Mouse (Mus musculus) stomach, embryonic 14.5 days (tissue): Measurements from ENCODE around the gene Dgkg. TPM values are rescaled to one million over a fixed set of nuclear protein-coding genes. Genes with fewer than 3 reads are reported as not detected.

ENCODE experiments used
- ATAC-seq: fragments of 200-750 bp; cut with Nextera tagmentation; 2 replicates; pipeline ENCODE4 v1.8.0; 2017; ENCODE audit warnings: low read depth, moderate TSS enrichment; ENCODE audit not compliant: insufficient number of reproducible peaks, insufficient read depth, low FRiP score
- H3K27ac ChIP-seq: fragments of 300-500 bp; sonication (generic); 2 replicates; pipeline ENCODE4 v1.5.1; 2014; ENCODE audit warnings: mild to moderate bottlenecking, low read length, moderate library complexity, mixed read lengths
- H3K27me3 ChIP-seq: fragments of 300-500 bp; sonication (generic); 2 replicates; pipeline ENCODE4 v1.6.1; 2014; ENCODE audit warnings: low read length, control low read depth, mixed read lengths; ENCODE audit not compliant: control insufficient read depth, insufficient read depth
- H3K36me3 ChIP-seq: fragments of 300-500 bp; sonication (generic); 2 replicates; pipeline ENCODE4 v1.6.1; 2014; ENCODE audit warnings: mild to moderate bottlenecking, control low read depth, low read length, moderate library complexity, mixed read lengths; ENCODE audit not compliant: control insufficient read depth, insufficient read depth
- H3K4me1 ChIP-seq: fragments of 300-500 bp; sonication (generic); 2 replicates; pipeline ENCODE4 v1.6.1; 2014; ENCODE audit warnings: low read length, control low read depth, mixed read lengths; ENCODE audit not compliant: control insufficient read depth, insufficient read depth
- H3K4me2 ChIP-seq: fragments of 300-500 bp; sonication (generic); replicated peaks from 2 replicates; pipeline ENCODE4 v1.6.1; 2014; ENCODE audit warnings: low read depth, low read length, control low read depth
- H3K4me3 ChIP-seq: fragments of 300-500 bp; sonication (generic); 2 replicates; pipeline ENCODE4 v1.5.1; 2014; ENCODE audit warnings: low read depth, low read length, control low read depth
- H3K9ac ChIP-seq: fragments of 300-500 bp; sonication (generic); replicated peaks from 2 replicates; pipeline ENCODE4 v1.6.1; 2014; ENCODE audit warnings: low read depth, mild to moderate bottlenecking, control low read depth, low read length, moderate library complexity, mixed read lengths
- H3K9me3 ChIP-seq: fragments of 300-500 bp; sonication (generic); 2 replicates; pipeline ENCODE4 v1.6.1; 2016; ENCODE audit warnings: low read depth, low read length, control low read depth; ENCODE audit not compliant: control insufficient read depth
- WGBS: fragments of 180-500 bp; shearing (Covaris S2); extraction: QIAGEN DNeasy Blood & Tissue Kit; methylation state at CpG from one replicate; pipeline ENCODE4 v1.1.7; 2014; 5-methylcytosine and 5-hydroxymethylcytosine counted together
- polyA plus RNA-seq: library from polyadenylated mRNA; unstranded; fragments of >200 nt; fragmentation: Nextera tagmentation; extraction: Ambion mirVana; gene quantifications from 2 replicates; pipeline ENCODE4 v1.2.1, GENCODE M21; 2014

The Dgkg gene
- polyA plus RNA-seq, 1 experiment from 2014 or later, result 1.8 TPM

GRCm38 (mm10) chr16:22641588-22641987, 15.4 kb downstream of the Dgkg start:
- 20% methylated on average over 9 of the region's 9 CpGs for WGBS
- ATAC-seq, result no peak
- Histone ChIP-seq H3K4me1 (no peaks in the 10 kb centered on the region), H3K9me3 (no peaks in the 10 kb centered on the region), H3K4me3 (no peak overlapping the region), H3K36me3 (no peaks in the 10 kb centered on the region), H3K27me3 (no peaks in the 10 kb centered on the region), H3K27ac (no peak overlapping the region), H3K4me2 (no peak overlapping the region), H3K9ac (no peak overlapping the region)

- H3K27me3 ChIP-seq, result no peaks in the 10 kb centered on the region
- H3K4me2 ChIP-seq, result no peak overlapping the region
- no peaks in the 10 kb centered on the region for H3K36me3 ChIP-seq
- no peak overlapping the region for H3K4me3 ChIP-seq
- no peak for ATAC-seq
- H3K4me1 ChIP-seq, result no peaks in the 10 kb centered on the region
- no peaks in the 10 kb centered on the region for H3K9me3 ChIP-seq
- 57% methylated on average over 3 of the region's 3 CpGs for WGBS
- no peak overlapping the region for H3K27ac ChIP-seq
- no peak overlapping the region for H3K9ac ChIP-seq
These were observed 19.7 kb downstream of the Dgkg start for GRCm38 (mm10) chr16:22637311-22637710.

- no peak for ATAC-seq
- Histone ChIP-seq H3K9ac (no peak overlapping the region), H3K4me2 (no peak overlapping the region), H3K27me3 (no peaks in the 10 kb centered on the region), H3K36me3 (no peaks in the 10 kb centered on the region), H3K9me3 (no peaks in the 10 kb centered on the region), H3K4me1 (no peaks in the 10 kb centered on the region), H3K4me3 (no peak overlapping the region), H3K27ac (no peak overlapping the region)
- WGBS, result 51% methylated on average over 8 of the region's 8 CpGs
These were observed 21.3 kb downstream of the Dgkg start for GRCm38 (mm10) chr16:22635706-22636105.

GRCm38 (mm10) chr16:22633063-22633462, 24.0 kb downstream of the Dgkg start:
- no peaks in the 10 kb centered on the region for H3K4me1 ChIP-seq
- no peak for ATAC-seq
- WGBS, result 84% methylated on average over 4 of the region's 4 CpGs

GRCm38 (mm10) chr16:22630351-22630750, 26.7 kb downstream of the Dgkg start:
- 90% methylated on average over 4 of the region's 4 CpGs for WGBS
- ATAC-seq, result no peak

More at GRCm38 (mm10) chr16:22633063-22633462, 24.0 kb downstream of the Dgkg start:
- H3K9ac ChIP-seq, result no peak overlapping the region
- H3K27ac ChIP-seq, result no peak overlapping the region
- H3K4me3 ChIP-seq, result no peak overlapping the region
- H3K4me2 ChIP-seq, result no peak overlapping the region
- no peaks in the 10 kb centered on the region for H3K36me3 ChIP-seq
- H3K9me3 ChIP-seq, result no peaks in the 10 kb centered on the region
- no peaks in the 10 kb centered on the region for H3K27me3 ChIP-seq

GRCm38 (mm10) chr16:22629900-22630299, 27.1 kb downstream of the Dgkg start:
- H3K4me1 ChIP-seq, result no peaks in the 10 kb centered on the region
- H3K27me3 ChIP-seq, result no peaks in the 10 kb centered on the region
- ATAC-seq, result no peak
- no peaks in the 10 kb centered on the region for H3K9me3 ChIP-seq
- 82% methylated on average over 4 of the region's 4 CpGs for WGBS
- H3K36me3 ChIP-seq, result no peaks in the 10 kb centered on the region
- H3K4me2 ChIP-seq, result no peak overlapping the region
- no peak overlapping the region for H3K9ac ChIP-seq
- H3K4me3 ChIP-seq, result no peak overlapping the region
- H3K27ac ChIP-seq, result no peak overlapping the region

More at GRCm38 (mm10) chr16:22630351-22630750, 26.7 kb downstream of the Dgkg start:
- H3K27ac ChIP-seq, result no peak overlapping the region
- no peaks in the 10 kb centered on the region for H3K4me1 ChIP-seq
- H3K9me3 ChIP-seq, result no peaks in the 10 kb centered on the region
- no peak overlapping the region for H3K4me2 ChIP-seq
- no peak overlapping the region for H3K4me3 ChIP-seq
- no peak overlapping the region for H3K9ac ChIP-seq
- no peaks in the 10 kb centered on the region for H3K36me3 ChIP-seq
- H3K27me3 ChIP-seq, result no peaks in the 10 kb centered on the region

GRCm38 (mm10) chr16:22625987-22626386, 31.0 kb downstream of the Dgkg start:
- 89% methylated on average over 5 of the region's 5 CpGs for WGBS
- no peak overlapping the region for H3K9ac ChIP-seq
- no peaks in the 10 kb centered on the region for H3K4me1 ChIP-seq
- H3K4me3 ChIP-seq, result no peak overlapping the region
- no peaks in the 10 kb centered on the region for H3K27me3 ChIP-seq
- H3K9me3 ChIP-seq, result no peaks in the 10 kb centered on the region
- H3K4me2 ChIP-seq, result no peak overlapping the region
- no peaks in the 10 kb centered on the region for H3K36me3 ChIP-seq
- ATAC-seq, result no peak
- H3K27ac ChIP-seq, result no peak overlapping the region

GRCm38 (mm10) chr16:22625412-22625811, 31.6 kb downstream of the Dgkg start:
- Histone ChIP-seq H3K9ac (no peak overlapping the region), H3K9me3 (no peaks in the 10 kb centered on the region), H3K4me3 (no peak overlapping the region), H3K27ac (no peak overlapping the region), H3K27me3 (no peaks in the 10 kb centered on the region), H3K4me2 (no peak overlapping the region), H3K36me3 (no peaks in the 10 kb centered on the region), H3K4me1 (no peaks in the 10 kb centered on the region)
- no peak for ATAC-seq
- whole genome bisulfite sequencing, result 77% methylated on average over 5 of the region's 5 CpGs

- H3K4me1 ChIP-seq, result no peaks in the 10 kb centered on the region
- WGBS, result 22% methylated on average over 9 of the region's 9 CpGs
- no peak overlapping the region for H3K27ac ChIP-seq
- no peak overlapping the region for H3K9ac ChIP-seq
- no peaks in the 10 kb centered on the region for H3K27me3 ChIP-seq
- no peak overlapping the region for H3K4me2 ChIP-seq
- H3K36me3 ChIP-seq, result no peaks in the 10 kb centered on the region
- no peaks in the 10 kb centered on the region for H3K9me3 ChIP-seq
- ATAC-seq, result no peak
- no peak overlapping the region for H3K4me3 ChIP-seq
These were observed 34.7 kb downstream of the Dgkg start for GRCm38 (mm10) chr16:22622286-22622685.
